Mouse (Mus musculus) frontal cortex, postnatal 25 days (tissue): ENCODE results near the gene Gm13697.

Experiments used
- DNase-seq, 2 experiments: peaks; one replicate each; pipeline ENCODE4 v3.0.0; 2022; ENCODE audit warnings: low spot score in 2 of 2

Gm13697 gene

DNA sequence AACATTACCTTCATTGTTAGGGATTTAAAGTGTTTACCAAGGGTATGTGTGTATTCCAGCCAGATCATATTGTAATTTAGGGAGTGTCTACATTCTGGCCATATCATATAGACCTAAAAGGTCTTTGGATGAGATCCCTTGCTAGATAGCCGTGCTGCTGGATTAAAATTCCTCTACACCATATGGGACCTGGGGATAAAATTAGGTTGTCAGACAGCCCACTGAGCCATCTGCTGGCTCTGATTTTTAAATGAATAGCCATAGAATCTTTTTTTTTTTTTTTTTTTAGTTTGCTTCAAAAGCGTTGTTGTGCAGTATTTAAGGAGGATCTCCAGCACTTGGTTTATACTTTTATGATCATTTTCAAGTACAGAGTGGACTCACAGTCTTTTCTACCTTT is 48.0 kb downstream of the Gm13697 start:
- no peak for DNase-seq

DNA sequence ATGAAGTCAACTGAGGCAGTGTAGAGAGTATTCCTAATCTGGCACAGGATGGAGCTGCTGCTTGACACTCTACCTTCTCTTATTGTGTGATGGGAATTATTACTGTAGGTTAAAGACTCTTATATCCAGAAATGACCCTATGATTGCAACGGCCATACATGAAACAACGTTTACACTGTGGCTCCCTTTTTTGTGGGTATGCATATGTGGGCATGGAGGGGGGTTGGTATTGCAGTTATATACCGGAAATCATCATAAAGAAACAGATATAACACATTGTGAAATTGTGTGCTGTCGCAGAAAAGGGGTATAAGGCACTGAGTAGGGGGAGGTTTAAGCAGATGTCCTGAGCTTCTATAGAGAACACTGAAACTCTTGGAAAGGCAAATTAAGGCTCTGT is 51.5 kb downstream of the Gm13697 start:
- no peak for DNase-seq
